Mouse (Mus musculus): ENCODE data around the gene Lmf1. TPM values are rescaled to one million over a fixed set of nuclear protein-coding genes. Genes with fewer than 3 reads are reported as not detected.

The Lmf1 gene
- polyA plus RNA-seq, 1 experiment from 2014 or later, result 13.4 TPM

DNA sequence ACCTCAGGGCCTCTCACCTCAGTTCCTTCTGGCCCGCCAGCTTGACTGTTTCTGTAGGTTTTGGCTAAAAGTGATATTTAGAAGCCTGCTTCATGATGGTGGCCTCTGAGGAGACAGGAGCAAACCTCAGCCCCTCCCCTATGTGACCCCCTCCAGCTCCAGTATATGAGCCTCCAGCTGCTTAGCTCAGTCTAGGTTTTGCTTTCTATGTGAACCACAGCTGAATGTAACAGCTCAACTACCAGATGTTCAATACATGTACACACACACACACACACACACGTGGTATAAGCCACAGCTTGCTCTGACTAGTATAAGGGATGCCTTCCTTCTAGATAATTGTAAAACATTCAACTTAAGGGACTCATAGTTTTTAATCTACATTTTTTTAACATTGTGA, 2.9 kb upstream of the Lmf1 start:
- H3K4me3 ChIP-seq (ENCODE audit: low read depth, low read length), result no peak overlapping the region
- H3K36me3 ChIP-seq (ENCODE audit: control insufficient read depth, insufficient read depth), result no peaks in the 10 kb centered on the region
- H3K27me3 ChIP-seq (ENCODE audit: control insufficient read depth, insufficient read depth, low read depth, low read length), result peaks cover 25% of the 10 kb centered on the region
- ATAC-seq (ENCODE audit: low read depth), result no peak
- H3K9me3 ChIP-seq (replicated peaks; ENCODE audit: control insufficient read depth, low read length), result no peaks in the 10 kb centered on the region
- peaks cover 12% of the 10 kb centered on the region for H3K4me1 ChIP-seq (ENCODE audit: control insufficient read depth, low read depth, low read length)
- H3K9ac ChIP-seq (ENCODE audit: low read depth, low read length), result no peak overlapping the region
- WGBS (ENCODE audit: insufficient replicate concordance), result 50% methylated on average over 2 of the region's 2 CpGs
- H3K27ac ChIP-seq (ENCODE audit: low read length), result no peak overlapping the region
- no peak overlapping the region for H3K4me2 ChIP-seq (ENCODE audit: low read depth, low read length)

DNA sequence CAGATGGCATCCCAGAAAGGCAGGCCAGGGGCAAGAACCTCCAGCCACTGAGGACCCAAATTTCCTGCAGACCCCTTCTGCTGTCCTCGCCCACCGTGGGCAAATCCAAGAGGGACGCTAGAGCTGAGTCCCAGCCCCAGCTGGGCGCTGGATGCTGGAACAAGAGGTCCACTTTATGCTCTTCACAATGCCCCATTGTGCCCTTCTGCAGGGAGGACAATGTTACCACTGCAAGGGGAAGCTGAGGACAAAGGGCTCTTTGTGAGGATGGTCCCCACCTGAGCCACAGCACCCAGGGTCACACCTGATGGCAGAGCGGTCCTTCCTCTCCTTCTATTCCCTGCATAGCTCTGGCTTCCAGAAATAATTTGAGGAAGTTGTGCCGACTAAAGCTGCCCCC, 1.6 kb upstream of the Lmf1 start:
- H3K4me3 ChIP-seq (ENCODE audit: low read depth, low read length), result no peak overlapping the region
- no peak for ATAC-seq (ENCODE audit: low read depth)
- no peaks in the 10 kb centered on the region for H3K36me3 ChIP-seq (ENCODE audit: control insufficient read depth, insufficient read depth)
- no peaks in the 10 kb centered on the region for H3K9me3 ChIP-seq (replicated peaks; ENCODE audit: control insufficient read depth, low read length)
- H3K27me3 ChIP-seq (ENCODE audit: control insufficient read depth, insufficient read depth, low read depth, low read length), result peaks cover 13% of the 10 kb centered on the region
- WGBS (ENCODE audit: insufficient replicate concordance), result 49% methylated on average over 6 of the region's 6 CpGs
- H3K4me1 ChIP-seq (ENCODE audit: control insufficient read depth, low read depth, low read length), result peaks cover 12% of the 10 kb centered on the region
- H3K4me2 ChIP-seq (ENCODE audit: low read depth, low read length), result no peak overlapping the region
- H3K9ac ChIP-seq (ENCODE audit: low read depth, low read length), result no peak overlapping the region
- no peak overlapping the region for H3K27ac ChIP-seq (ENCODE audit: low read length)

DNA sequence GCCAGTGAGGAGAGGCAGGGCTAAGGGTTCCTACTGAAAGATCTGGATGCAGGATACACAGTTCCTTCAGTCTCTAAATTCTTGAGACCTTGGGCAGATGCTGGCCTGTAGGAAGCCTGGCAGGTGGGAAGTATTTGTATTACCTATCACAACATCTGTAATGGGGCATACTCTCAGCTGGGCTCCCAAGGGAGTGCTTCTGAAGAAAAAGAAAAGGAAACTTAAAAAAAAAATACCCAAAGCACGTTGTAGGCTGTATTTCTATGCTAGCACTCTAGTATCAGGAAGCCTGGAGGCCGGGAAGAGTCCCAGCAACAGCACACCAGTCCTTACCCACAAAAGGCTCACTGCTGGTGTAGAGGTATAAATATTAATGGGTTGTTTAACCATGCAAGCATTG, 1.2 kb upstream of the Lmf1 start:
- Histone ChIP-seq H3K36me3 (ENCODE audit: control insufficient read depth, insufficient read depth) (no peaks in the 10 kb centered on the region), H3K9ac (ENCODE audit: low read depth, low read length) (no peak overlapping the region), H3K27me3 (ENCODE audit: control insufficient read depth, insufficient read depth, low read depth, low read length) (peaks cover 9% of the 10 kb centered on the region), H3K4me3 (ENCODE audit: low read depth, low read length) (no peak overlapping the region), H3K9me3 (replicated peaks; ENCODE audit: control insufficient read depth, low read length) (no peaks in the 10 kb centered on the region), H3K27ac (ENCODE audit: low read length) (no peak overlapping the region), H3K4me1 (ENCODE audit: control insufficient read depth, low read depth, low read length) (peaks cover 12% of the 10 kb centered on the region), H3K4me2 (ENCODE audit: low read depth, low read length) (no peak overlapping the region)
- no peak for ATAC-seq (ENCODE audit: low read depth)
- WGBS (ENCODE audit: insufficient replicate concordance), result 43% methylated on average over 2 of the region's 2 CpGs

DNA sequence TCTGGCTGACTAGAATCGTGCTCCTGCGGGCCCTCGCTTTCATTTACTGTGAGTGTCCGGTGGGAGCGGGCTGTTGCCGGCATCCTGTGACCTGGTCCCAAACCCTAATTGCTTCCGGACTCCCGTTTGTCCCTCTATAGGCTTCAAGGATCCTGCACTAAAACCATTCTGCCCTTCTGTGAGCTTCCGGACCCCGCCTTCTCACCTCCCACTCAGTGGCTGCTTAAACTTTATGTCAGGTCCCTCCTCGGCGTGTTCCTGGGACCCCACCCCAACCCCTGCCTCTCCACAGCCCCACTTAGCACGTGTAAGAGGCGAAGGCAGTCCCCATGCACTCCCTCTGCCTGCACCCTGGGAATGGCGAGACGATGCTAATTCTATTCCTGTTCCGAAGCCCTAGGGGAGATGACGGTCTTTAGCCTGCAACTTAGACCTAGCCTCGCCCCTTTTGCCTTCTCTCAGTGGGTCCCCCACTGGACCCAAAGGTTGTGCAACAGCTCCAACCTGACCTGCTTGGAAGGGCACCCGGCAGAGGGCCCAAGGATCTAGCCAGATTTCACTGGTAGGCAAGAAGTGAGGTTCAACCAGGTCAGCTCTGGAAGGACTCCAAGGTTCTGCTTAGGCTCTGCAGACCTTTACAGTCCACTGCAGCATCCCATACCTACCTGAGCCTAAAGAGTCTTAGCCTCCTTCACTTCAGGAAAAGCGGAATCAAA, 605 bp downstream of the Lmf1 start:
- Histone ChIP-seq H3K9me3 (replicated peaks; ENCODE audit: control insufficient read depth, low read length) (no peaks in the 10 kb centered on the region), H3K27me3 (ENCODE audit: control insufficient read depth, insufficient read depth, low read depth, low read length) (no peaks in the 10 kb centered on the region; the same call in none of the 2 replicates), H3K27ac (ENCODE audit: low read length) (peak overlapping the region; percentile 50; the same call in 1 of the 2 replicates), H3K4me1 (ENCODE audit: control insufficient read depth, low read depth, low read length) (peaks cover 16% of the 10 kb centered on the region), H3K4me2 (ENCODE audit: low read depth, low read length) (peak overlapping the region; percentile 94), H3K4me3 (ENCODE audit: low read depth, low read length) (peak overlapping the region; percentile 81), H3K36me3 (ENCODE audit: control insufficient read depth, insufficient read depth) (no peaks in the 10 kb centered on the region), H3K9ac (ENCODE audit: low read depth, low read length) (peak overlapping the region; percentile 81)
- 6% methylated on average over 21 of the region's 21 CpGs for WGBS (ENCODE audit: insufficient replicate concordance)
- peak; percentile 37 for ATAC-seq (ENCODE audit: low read depth)

DNA sequence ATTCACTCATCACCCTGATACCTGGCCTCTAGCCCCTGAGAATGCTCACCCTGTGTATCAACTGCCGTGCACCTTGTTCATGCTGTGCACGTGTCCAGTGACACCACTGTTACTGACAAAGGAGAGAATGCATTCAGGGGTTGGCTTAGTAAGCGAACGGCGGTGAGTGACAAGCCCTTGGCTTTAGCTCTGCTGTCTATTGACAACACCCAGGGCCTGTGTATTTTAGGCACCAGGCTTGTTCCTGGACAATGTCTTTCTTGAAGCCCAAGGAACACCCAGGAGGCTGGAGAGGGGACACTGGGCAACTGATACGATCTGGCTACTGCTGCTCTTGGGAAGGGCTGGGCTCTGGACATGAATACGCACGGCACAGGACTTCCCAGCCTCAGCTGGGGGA, 3.2 kb downstream of the Lmf1 start:
- no peaks in the 10 kb centered on the region for H3K9me3 ChIP-seq (replicated peaks; ENCODE audit: control insufficient read depth, low read length)
- 75% methylated on average over 8 of the region's 8 CpGs for WGBS (ENCODE audit: insufficient replicate concordance)

DNA sequence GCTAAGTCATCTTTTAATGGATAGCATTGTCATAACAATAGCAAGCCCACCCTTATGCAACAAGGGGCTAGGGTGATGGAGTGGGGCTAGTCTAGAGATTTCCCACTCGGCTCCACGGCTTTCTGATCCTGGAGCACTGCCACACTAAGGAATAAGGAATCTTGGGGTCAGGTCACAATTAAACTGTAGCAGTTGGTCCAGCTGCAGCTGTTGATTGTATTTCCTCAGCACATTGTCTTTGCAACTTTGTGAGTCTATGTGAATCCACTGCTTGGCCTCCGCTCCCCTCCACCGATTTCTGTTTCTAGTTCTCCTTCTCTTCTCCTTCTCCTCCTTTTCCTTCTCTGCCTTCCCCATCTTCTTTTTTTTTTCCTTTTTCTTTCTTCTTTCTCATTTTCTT, 4.2 kb downstream of the Lmf1 start:
- Histone ChIP-seq H3K27ac (ENCODE audit: low read length) (no peak overlapping the region), H3K4me2 (ENCODE audit: low read depth, low read length) (no peak overlapping the region), H3K9ac (ENCODE audit: low read depth, low read length) (no peak overlapping the region), H3K4me3 (ENCODE audit: low read depth, low read length) (no peak overlapping the region), H3K4me1 (ENCODE audit: control insufficient read depth, low read depth, low read length) (peaks cover 16% of the 10 kb centered on the region), H3K9me3 (replicated peaks; ENCODE audit: control insufficient read depth, low read length) (no peaks in the 10 kb centered on the region), H3K27me3 (ENCODE audit: control insufficient read depth, insufficient read depth, low read depth, low read length) (no peaks in the 10 kb centered on the region), H3K36me3 (ENCODE audit: control insufficient read depth, insufficient read depth) (peaks cover 4% of the 10 kb centered on the region)
- no peak for ATAC-seq (ENCODE audit: low read depth)
- 82% methylated on average over 4 of the region's 4 CpGs for WGBS (ENCODE audit: insufficient replicate concordance)

More for the DNA sequence above, 3.2 kb downstream of the Lmf1 start:
- H3K27ac ChIP-seq (ENCODE audit: low read length), result no peak overlapping the region
- H3K27me3 ChIP-seq (ENCODE audit: control insufficient read depth, insufficient read depth, low read depth, low read length), result no peaks in the 10 kb centered on the region
- ATAC-seq (ENCODE audit: low read depth), result no peak
- peaks cover 16% of the 10 kb centered on the region for H3K4me1 ChIP-seq (ENCODE audit: control insufficient read depth, low read depth, low read length)
- no peak overlapping the region for H3K4me2 ChIP-seq (ENCODE audit: low read depth, low read length)
- no peak overlapping the region for H3K9ac ChIP-seq (ENCODE audit: low read depth, low read length)
- H3K4me3 ChIP-seq (ENCODE audit: low read depth, low read length), result no peak overlapping the region
- H3K36me3 ChIP-seq (ENCODE audit: control insufficient read depth, insufficient read depth), result peaks cover 4% of the 10 kb centered on the region

DNA sequence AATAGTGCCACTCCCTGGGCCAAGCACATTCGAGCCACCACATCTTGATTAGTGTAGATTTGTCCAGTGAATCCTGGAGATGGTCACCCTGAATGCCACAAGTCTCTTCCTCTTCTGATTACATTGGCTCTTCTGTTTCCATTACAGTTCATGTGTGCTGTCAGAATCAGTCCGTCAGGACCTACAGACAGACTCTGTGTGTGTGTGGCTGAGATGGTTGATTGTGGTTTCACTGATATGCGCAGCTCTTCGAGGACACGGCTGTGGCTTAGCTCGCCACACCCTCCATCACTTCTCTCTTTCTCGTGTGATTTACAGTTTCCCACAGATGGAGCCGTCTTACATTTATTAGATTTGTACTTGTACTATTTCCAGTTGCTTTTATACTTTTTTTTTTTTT, 5.0 kb downstream of the Lmf1 start:
- no peak overlapping the region for H3K4me2 ChIP-seq (ENCODE audit: low read depth, low read length)
- no peaks in the 10 kb centered on the region for H3K9me3 ChIP-seq (replicated peaks; ENCODE audit: control insufficient read depth, low read length)
- no peaks in the 10 kb centered on the region for H3K27me3 ChIP-seq (ENCODE audit: control insufficient read depth, insufficient read depth, low read depth, low read length)
- H3K27ac ChIP-seq (ENCODE audit: low read length), result no peak overlapping the region
- no peak for ATAC-seq (ENCODE audit: low read depth)
- H3K4me3 ChIP-seq (ENCODE audit: low read depth, low read length), result no peak overlapping the region
- H3K4me1 ChIP-seq (ENCODE audit: control insufficient read depth, low read depth, low read length), result peaks cover 10% of the 10 kb centered on the region
- no peak overlapping the region for H3K9ac ChIP-seq (ENCODE audit: low read depth, low read length)
- 20% methylated on average over 8 of the region's 8 CpGs for WGBS (ENCODE audit: insufficient replicate concordance)
- peaks cover 4% of the 10 kb centered on the region for H3K36me3 ChIP-seq (ENCODE audit: control insufficient read depth, insufficient read depth)

DNA sequence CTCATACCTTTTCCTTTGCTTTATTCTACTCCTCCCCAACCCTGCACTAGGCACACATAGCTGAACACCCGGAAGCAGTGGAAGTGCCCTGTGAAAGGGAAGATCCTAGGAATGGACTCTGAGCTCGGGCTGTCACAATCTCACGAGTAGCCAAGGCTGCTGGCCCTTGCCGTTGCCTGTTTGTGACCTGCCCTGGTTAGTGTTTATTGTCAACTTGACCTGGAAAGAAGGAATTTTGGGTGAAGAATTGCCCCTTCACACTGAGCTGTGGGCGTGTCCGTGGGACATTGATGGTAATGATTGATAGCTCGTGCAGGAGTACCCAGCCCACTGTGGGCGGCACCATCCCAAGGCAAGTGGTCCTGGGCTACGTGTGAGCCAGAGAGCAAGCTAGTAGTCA, 5.8 kb downstream of the Lmf1 start:
- no peaks in the 10 kb centered on the region for H3K27me3 ChIP-seq (ENCODE audit: control insufficient read depth, insufficient read depth, low read depth, low read length)
- H3K4me2 ChIP-seq (ENCODE audit: low read depth, low read length), result no peak overlapping the region
- H3K9ac ChIP-seq (ENCODE audit: low read depth, low read length), result no peak overlapping the region
- no peaks in the 10 kb centered on the region for H3K9me3 ChIP-seq (replicated peaks; ENCODE audit: control insufficient read depth, low read length)
- no peak overlapping the region for H3K4me3 ChIP-seq (ENCODE audit: low read depth, low read length)
- H3K4me1 ChIP-seq (ENCODE audit: control insufficient read depth, low read depth, low read length), result peaks cover 6% of the 10 kb centered on the region
- peaks cover 4% of the 10 kb centered on the region for H3K36me3 ChIP-seq (ENCODE audit: control insufficient read depth, insufficient read depth)
- WGBS (ENCODE audit: insufficient replicate concordance), result 67% methylated on average over 9 of the region's 9 CpGs
- ATAC-seq (ENCODE audit: low read depth), result no peak
- H3K27ac ChIP-seq (ENCODE audit: low read length), result no peak overlapping the region

DNA sequence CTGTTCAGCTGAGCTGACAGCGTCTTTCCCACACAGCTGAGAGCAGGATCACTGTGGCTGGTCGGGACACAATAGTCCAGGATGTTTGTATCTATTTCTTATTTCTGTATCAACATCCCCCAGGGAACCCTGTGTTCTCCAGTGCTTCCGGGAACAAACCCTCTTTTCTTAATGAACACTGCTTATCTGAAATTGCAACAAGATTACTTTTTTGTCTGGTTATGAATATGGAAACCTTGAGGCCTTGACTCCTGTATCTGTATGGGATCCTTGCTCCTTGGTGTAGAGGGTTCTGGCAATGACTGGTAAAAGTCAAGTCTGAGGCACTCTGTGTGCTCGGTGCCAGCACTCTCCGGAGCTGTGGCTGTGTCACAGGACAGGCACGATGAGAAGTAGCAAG, 11.2 kb downstream of the Lmf1 start:
- ATAC-seq (ENCODE audit: low read depth), result no peak
- WGBS (ENCODE audit: insufficient replicate concordance), result 78% methylated on average over 6 of the region's 6 CpGs
- no peaks in the 10 kb centered on the region for H3K27me3 ChIP-seq (ENCODE audit: control insufficient read depth, insufficient read depth, low read depth, low read length)
- H3K27ac ChIP-seq (ENCODE audit: low read length), result no peak overlapping the region
- H3K9ac ChIP-seq (ENCODE audit: low read depth, low read length), result no peak overlapping the region
- H3K36me3 ChIP-seq (ENCODE audit: control insufficient read depth, insufficient read depth), result peaks cover 4% of the 10 kb centered on the region
- no peak overlapping the region for H3K4me2 ChIP-seq (ENCODE audit: low read depth, low read length)
- H3K4me1 ChIP-seq (ENCODE audit: control insufficient read depth, low read depth, low read length), result no peaks in the 10 kb centered on the region
- no peak overlapping the region for H3K4me3 ChIP-seq (ENCODE audit: low read depth, low read length)
- H3K9me3 ChIP-seq (replicated peaks; ENCODE audit: control insufficient read depth, low read length), result no peaks in the 10 kb centered on the region

Measured in liver, embryonic 16.5 days (tissue).